Mouse (Mus musculus) olfactory bulb, adult 2 months (tissue): ENCODE data around the gene Ccdc110.

Experiments
- CTCF ChIP-seq: fragments of 200-500 bp; IDR thresholded peaks from 2 replicates; pipeline ENCODE4 v1.5.1; 2012; ENCODE audit warnings: low read depth, mild to moderate bottlenecking, low read length, moderate library complexity; ENCODE audit not compliant: insufficient read depth
- POLR2A ChIP-seq: fragments of 200-500 bp; IDR thresholded peaks from 2 replicates; pipeline ENCODE4 v1.6.1; 2012; ENCODE audit warnings: mild to moderate bottlenecking, low read depth, low read length, moderate library complexity; ENCODE audit not compliant: insufficient read depth

DNA sequence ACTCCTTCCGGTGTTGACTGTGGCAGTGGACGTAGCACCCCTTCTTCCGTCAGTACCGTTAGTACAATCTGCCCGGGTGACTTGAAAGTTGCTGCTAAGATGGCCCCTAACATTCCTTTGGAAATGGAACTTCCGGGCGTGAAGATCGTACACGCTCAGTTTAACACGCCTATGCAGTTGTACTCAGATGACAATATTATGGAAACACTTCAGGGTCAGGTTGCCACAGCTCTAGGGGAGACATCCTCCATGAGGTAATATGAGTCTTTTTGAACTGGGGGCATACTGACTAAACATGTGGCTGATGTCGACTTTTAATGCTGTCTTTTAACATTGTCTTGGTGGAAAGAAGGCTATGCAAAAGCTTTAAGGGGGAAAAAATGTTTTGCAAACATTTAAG, 20.7 kb upstream of the Ccdc110 start:
- TF ChIP-seq POLR2A = no peak
- TF ChIP-seq CTCF = no peak
